Mouse (Mus musculus) olfactory bulb, adult 2 months (tissue): Measurements from ENCODE around the gene Slc6a17.

Source experiments
- CTCF ChIP-seq: fragments of 200-500 bp; IDR thresholded peaks from 2 replicates; pipeline ENCODE4 v1.5.1; 2012; ENCODE audit warnings: low read depth, mild to moderate bottlenecking, low read length, moderate library complexity; ENCODE audit not compliant: insufficient read depth
- POLR2A ChIP-seq: fragments of 200-500 bp; IDR thresholded peaks from 2 replicates; pipeline ENCODE4 v1.6.1; 2012; ENCODE audit warnings: mild to moderate bottlenecking, low read depth, low read length, moderate library complexity; ENCODE audit not compliant: insufficient read depth

- TF ChIP-seq CTCF (peak; percentile 60), POLR2A (no peak)
These were observed 55.7 kb downstream of the Slc6a17 start for GRCm38 (mm10) chr3:107462160-107462559.
